Mouse (Mus musculus) layer of hippocampus, adult 18-20 months (tissue): ENCODE data around the gene Tmem150c. TPM values are rescaled to one million over a fixed set of nuclear protein-coding genes. Genes with fewer than 3 reads are reported as not detected.

Experiments
- DNase-seq, 2 experiments: peaks; one replicate each; pipeline ENCODE4 v3.0.0; 2022; ENCODE audit warnings: low spot score in 2 of 2
- long read RNA-seq: library from polyadenylated mRNA; stranded (forward); transcript quantifications from one replicate; pipeline ENCODE4 v2.0.0, GENCODE M21; 2021
- total RNA-seq, 2 experiments: library from RNA; stranded (reverse); gene quantifications; 2 replicates each; pipeline ENCODE4 v1.2.3; 2021

Gene Tmem150c
- total RNA-seq, result 10 to 100 TPM; 81.6 to 81.9 TPM
- long read RNA-seq, transcript Tmem150c-201 (8 exons, 3,084 nt), result major isoform, 10 of 54 reads
- long read RNA-seq, partial matches to known transcripts, result 3 of 54 reads
- long read RNA-seq, other reads (novel, unspliced or antisense), result 41 of 54 reads

DNA sequence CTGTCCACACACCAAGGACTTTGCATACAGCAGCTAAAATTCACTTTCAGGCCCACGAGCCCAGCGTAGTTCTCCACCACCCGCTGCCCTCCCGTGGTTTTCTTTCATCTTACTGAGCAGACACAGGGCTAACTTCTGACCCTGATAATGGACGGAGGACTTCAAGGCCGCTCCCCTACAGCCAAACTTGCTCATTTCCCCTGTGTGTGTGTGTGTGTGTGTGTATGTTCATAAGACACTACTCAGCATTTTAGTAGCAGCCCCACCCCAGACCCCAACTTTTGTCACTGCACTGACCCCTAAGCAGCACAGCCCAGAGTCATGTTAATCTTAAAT, at the start of gene Tmem150c:
Gene Tmem150c, minus strand, starts transcription at position 171 of the 336 bp plus-strand sequence.
- DNase-seq, result no peak

DNA sequence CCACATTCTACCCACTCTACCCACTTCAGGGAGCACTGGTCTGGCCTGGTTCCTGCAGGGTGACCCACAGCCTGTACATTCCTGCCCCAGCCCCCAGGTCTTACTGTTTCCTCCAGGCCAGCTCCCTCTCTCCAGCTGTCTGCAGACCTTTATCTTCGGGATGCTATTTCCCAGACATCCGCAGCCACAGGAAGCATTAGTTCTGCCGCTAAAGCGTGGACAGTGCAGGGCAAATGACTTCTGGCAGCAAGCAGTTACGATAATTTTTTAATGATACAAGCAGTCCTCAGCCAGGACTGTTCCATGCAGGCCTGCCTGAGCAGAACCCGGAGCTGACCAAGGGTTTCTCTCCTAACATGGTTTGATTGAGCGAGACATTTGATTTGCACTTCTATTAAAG, 49.5 kb upstream of the Tmem150c start:
- no peak for DNase-seq

DNA sequence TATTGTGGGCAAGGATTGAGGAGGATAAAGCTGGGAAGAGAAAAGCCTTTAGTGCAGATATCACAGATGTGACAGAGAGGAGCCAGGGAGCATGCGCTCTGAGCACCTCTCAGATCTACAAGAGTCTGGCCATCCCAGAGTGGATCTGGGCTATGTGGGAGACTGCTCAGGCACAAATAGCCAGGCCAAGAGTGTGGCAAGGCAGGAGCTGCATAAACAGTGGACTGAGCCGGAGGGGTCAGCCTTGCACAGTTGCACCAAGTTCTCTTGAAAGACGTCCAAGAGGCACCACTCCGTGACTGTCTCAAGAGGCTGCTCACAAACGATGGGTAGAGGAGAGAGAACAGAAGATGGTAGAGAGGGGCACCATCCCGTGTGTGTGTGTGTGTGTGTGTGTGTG, 47.1 kb upstream of the Tmem150c start:
- no peak for DNase-seq

DNA sequence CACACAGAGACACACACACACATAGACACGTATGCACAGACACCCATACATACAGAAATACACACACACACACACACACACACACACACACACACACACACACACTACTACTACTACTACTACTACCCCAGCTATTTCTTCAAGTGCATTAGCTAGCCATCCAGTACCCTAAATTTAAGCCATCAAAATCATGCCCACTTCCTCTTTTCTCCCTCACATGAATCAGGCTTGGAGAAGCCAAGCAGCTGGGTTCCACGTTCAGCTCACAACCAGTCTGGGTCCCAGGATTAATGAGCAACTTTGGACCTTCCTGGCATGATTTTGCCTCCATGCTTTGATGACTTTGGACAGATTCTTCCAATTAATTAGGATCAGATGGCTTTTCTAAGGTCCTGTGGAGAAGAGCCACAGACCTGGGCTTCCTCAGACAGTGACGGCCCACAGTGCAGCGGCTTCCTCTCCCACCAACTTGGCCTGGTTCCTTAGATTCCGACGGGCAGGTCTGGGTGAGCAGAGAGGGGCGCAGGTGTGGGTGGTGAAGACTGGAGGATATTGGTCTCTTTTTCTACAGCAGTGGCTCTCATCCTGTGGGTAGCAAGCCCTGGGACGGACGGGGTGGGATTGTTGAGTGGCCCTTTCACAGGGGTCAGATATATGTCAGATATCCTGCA, 46.0 kb upstream of the Tmem150c start:
- no peak for DNase-seq

DNA sequence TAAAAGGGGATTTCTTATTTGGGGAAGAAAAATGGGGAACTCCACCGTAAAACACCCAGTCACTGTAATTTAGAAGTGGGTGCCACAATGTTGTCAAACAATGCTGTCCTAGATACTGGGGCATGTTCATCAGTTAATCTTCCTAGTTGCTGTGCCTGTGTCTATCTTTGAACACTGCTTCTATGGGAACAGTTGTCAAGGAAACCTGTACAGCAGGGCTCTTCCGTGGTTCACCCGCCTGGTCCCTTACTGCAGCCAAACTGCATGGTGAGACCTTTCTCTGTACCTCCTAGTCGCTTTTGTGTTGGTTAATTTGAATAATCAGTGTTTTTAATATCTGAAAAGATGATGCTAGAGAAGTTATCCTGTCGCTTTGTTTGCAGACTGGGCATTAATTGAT, 41.2 kb upstream of the Tmem150c start:
- DNase-seq, result peak in 1 of 2 experiments; percentile 71

DNA sequence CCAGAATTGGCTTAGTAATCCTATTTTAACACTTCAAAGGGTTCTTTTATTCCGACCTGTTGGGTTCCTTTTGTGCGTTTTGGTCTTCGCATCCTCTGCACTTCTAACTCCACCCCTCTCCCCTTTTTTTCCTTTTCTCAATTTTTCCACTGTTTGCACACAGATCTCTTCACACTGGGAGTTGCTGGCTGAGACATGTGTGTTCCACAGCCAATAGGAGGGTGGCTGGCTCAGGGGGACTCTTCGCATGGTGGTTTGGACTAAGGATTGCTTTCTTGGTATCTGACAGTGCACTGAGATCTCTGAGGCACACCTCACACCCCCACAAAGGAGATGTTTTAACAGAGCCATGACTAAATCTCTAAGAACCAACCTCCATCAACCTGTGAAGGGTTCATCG, 40.7 kb upstream of the Tmem150c start:
- no peak for DNase-seq

DNA sequence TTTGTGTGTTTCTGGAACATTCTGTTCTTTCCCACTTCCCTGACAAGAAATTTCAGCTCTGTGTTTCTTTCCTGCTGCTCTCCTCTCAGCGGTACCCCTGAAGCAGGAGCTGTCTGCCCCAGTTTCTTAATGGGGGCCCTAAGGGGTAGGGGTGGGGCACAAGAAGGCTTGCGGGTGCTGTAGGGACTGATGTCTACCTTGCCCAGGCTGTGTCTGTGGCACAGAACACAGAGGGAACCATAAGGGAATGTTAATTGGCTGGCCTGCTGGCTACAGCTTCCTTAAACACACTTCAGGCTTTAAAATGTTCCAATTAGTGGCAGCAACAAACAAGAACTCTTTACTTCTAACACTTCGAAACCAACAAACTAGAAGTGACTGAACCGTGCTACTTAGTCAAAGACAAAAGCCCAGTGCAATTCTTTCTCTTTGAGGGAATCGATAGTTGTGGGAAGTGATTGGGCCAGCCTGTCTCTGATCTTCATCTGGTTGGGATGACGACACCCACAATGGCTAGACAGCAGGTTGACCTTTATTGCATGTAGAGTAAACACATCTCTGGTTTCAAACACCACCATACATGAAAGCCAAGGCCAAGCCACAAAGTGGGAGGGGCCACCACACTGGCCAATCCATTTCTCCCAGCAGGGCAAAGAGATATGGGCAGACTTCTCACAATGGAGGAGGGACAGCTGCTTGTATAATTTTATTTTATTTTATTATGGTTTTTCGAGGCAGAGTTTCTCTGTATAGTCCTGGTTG, 39.7 kb upstream of the Tmem150c start:
- DNase-seq, result no peak

DNA sequence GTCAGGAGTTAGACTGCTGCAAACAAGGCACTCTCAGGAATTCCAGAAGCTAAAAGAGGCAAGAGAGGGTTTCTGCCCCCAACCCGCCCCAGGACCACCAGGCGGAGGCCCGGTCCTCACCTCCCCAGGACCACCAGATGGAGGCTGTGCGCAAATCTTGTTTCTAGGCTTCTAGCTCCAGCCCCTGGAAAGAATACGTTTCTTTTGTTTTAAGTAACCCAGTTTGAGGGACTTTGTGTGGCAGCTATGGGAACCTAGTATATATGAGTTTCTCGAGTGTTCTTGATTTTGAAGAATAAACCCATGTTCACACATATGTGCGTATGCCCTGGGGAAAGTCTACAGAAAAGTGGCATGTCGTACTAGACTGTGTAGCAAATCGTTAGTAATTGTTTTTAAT, 37.9 kb upstream of the Tmem150c start:
- DNase-seq, result no peak

DNA sequence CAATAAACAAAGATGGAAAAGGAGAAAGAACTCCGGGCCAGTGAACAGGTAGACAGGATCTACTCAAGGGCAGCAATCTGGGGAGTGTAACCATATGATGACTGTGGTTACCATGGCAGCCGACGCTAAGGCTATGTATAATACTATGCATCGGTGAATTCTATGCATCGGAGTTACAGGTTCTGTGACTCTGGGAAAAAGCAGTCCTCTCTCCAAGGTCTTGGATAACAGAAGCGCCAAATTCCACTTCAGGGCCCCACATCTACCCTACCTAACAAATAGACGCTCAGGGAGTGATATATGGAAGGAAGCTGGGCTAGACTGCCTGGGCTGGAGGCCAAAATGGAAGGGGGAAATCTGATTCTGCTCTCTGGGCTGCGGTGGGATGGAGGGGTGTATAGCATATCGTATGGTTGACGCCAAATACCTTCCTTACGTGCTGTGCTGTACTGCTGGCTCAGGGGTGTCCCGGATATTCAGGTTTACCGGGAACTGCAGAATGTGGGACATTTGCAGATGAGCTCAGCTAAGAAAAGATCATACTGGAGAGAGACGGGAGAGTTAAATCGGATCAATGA, 37.3 kb upstream of the Tmem150c start:
- DNase-seq, result no peak

DNA sequence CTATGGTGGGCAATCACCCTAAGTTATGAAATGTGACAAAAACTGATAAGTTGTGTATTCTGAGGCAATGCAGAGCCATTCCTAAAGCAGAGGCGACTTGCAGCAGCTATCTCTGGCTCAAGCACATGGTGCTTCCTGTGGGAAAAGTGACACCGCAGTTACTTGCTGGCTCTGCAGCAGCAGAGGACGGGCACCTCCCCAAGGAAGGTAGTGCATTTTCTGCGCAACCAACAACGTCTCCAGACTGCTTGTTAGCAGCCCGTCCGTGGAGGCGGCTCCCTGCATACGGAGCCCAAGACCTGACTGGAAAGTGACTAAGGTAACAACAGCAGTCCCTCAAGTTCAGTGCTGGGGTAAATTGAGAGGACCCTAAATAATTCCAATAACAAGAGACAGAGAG, 36.8 kb upstream of the Tmem150c start:
- DNase-seq, result no peak

DNA sequence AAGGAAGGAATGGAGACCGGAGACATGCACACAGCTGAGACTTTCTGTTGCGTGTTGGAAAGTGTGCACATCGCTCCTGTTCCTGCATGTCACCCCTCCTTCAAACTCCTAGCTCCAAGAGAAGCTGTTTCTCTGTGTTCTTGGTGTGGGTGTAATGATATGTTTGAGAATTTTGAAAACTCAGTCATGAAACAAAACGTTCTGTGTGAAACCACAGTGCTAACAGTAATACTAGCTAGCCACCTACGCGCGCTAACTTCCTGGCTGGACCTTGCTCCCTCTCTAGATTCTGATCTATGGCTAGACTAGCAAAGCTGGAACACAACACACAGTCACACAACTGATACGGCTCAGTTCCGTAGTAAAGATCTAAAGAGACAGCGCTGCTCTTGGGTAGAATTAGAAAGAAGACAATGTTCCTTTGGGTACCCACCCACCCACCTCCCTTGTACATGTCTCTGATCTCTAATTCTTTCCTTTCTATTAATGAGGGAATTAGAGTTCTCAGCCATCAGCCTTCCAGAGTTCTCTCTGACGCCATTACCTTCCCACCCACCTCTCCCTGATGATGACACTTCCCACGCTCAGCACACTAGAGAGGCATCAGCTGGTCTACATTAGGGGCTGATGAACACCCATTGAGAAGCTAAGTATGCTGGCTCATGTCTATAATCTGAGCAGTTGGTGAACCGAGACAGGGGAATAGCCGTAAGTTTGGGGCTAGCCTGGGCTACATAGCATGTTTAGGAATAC, 32.0 kb upstream of the Tmem150c start:
- peak in 1 of 2 experiments; percentile 77 for DNase-seq

DNA sequence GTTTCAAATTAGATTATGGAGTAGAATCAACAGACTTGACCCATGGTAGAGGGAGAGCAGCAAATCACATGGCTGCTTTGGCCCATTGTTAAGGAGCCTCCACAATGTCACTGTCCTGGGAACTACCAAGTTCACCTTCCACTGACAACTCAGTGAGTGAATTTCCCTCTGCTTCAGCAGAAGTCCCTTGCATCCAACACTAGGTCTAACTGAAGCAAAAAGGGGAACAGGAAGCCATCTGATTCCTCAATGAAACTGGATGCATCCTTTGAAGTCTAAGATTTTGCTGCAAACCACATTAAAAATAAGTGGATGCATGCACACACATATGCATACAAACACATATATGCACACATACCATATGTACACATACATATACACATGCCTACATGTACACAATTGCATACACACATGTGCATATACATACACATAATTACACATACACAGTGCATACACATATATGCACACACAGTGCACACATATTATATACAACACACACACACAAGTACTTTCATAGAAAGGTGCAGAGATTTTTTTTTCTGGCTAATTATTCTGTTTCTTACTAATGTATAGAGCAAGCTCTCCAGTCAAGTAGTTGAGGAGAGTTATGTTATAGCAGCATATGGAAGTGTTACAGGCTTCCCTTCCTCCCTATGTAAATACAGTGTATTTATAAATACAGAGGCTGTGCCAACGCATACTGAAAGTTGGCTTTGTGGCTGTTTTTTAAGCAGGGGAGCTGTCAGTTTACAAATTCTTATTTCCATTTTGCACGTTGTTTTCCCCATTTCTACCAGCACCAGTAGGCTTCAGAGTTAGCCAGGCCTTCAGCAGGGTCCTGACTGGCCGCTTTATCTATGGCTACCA, 27.7 kb upstream of the Tmem150c start:
- no peak for DNase-seq

DNA sequence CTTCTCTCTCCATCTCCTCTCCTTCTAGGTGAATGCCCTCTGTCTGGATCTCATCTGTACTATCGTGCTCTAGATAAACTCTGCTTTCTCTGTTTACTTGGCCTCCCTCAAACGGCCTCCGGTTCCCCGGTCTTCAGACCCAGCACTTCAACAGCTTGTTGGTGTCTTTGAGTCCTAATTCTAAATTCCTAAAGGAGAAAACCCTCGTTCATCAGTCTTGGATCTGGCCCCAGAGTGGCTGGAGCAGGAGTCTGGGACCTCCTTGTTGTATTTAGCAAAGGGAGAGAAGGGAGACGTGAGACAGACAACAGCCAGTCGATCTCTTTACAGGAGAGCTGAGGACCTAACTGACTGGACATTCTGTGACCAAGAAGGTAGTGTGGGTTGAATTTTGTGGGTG, 27.0 kb upstream of the Tmem150c start:
- DNase-seq, result no peak

DNA sequence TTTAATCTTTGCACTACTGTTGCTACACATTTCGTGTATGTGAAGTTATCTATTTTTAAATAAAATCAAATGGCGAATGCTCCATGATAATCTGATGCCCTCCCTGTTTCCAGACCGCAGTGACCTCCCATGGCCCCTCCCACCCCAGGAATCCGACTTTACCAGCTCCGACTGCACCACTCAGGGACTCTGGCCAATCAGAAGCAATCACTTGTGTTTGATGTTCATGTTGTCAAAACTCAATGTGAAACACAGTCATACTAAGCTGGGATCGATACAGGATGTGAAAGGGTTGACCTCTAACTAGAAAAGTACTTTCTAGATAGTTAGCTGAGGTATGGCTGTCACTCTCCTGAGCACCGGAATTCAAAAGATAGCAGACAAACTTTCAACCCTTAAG, 26.3 kb upstream of the Tmem150c start:
- DNase-seq, result no peak

DNA sequence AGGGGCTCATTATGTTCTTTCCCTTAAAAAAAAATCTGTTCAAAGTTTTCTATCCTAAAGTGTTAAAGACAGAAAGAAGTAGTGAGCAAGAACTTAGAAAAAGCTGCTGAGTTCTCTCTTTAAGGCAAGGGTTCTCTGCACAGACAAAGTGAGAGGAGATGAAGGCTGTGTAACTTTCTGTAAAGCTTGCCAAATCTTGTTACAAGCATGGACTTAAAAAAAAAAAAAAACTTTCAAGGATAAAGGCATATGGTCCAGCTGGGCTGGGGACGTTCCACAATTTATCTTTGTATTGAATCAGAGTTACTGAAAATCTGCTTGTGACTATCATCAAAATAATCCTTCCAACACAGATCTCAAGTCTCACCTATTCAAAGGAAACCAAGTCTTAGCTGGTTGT, 21.4 kb upstream of the Tmem150c start:
- DNase-seq, result no peak

DNA sequence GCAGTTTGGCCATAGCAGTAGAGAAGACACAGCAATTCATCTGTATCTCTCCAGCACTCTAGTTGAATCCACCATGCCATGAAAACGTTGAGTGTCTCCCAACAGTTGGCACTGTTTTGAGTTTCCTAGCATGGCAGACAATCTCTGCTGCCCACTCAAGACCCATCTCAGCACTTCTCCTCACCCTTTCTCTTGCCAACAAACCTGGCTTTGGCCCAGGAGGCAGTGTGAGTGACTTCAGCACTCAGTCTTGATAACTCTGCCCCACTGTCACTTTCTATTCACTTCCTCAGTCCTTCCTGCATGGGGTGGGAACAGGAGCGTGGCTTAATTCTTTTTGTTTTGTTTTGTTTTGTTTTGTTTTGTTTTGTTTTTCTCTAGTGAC, 19.2 kb upstream of the Tmem150c start:
- no peak for DNase-seq

DNA sequence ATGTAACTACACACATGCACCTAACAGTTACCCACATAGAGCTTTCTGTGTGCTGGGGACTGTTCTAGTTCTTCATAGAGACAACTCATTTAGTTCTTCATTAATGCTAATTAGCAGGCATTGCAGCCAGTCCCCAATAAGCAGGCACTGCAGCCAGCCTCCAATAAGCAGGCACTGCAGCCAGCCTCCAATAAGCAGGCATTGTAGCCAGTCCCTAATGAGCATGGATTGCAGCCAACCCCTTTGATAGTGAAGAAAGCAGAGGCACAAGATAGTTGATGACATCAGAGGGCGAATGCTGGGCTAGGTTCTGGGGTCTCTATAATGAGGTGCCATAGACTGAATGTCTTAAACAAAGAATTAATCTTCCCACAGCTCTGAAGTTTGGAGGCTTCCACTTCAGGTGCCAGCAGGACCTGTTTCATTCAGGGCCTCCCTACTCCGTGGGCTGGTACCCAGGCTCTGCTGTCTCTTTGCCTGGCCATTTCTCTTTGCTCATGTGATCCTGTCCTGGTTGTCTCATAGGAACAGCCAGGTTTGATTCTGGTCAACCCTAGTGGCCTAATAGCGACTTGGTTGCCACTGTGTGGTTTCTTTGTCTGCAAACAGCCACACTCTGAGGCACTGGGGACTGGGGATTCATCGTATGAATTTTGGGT, 18.6 kb upstream of the Tmem150c start:
- peak; percentile 46 to 73 for DNase-seq

DNA sequence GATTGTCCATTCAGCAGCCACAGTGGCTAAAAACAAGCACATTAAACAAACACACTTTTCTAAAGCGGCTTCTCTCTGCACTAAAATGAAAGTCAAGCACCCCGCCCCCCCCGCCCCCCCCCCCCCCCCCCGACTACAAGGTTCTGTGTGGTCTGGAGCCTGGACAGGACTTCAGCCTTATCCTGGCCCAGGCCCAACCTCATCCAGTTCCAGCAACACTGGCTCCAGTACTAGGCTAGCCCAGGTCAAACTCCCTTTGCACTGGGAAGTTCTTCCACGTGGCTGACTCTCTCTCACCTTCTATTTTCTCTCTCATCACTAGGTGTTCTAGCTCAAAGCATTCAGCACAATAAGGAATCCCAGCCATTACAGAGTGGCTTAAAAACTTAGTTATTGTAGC, 17.9 kb upstream of the Tmem150c start:
- DNase-seq, result no peak

DNA sequence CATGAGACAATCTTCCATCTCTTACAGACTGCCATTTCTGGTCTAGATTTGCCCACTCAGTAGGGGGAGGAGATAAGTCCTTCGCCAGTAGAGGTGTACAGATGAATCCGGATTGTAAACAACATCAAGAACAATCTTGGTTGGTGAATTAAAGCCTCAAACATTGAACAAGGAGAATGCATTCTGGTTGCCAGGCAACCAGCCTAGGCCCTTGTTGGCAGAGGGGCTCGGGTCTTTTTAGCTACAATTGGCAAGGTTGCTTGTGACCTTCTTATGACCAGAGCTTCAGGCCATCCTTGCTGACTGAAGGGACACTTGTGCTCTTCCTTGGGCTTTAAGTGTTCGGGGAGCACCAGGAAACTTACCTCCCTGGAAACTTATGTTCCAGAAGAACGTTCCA, 16.5 kb upstream of the Tmem150c start:
- DNase-seq, result no peak

DNA sequence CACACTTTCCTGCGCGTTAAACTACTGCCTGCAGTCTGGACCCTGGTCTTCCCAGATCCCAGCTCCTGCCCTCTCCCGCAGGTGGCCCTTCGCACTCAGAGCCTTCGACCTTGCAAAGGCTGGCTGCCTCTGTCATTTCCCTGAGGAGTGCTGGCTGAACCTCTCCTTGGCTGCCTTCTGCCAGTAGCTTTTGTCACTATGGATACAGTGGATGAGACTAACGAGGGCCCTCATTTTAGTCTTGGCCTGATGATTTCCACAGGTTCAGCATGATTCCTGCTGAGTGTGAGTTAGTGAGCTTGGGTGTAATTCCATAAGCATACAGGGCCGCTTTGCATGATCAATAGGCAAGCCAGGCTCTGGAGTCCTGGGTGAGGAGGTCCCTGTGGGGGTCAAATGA, 16.0 kb upstream of the Tmem150c start:
- no peak for DNase-seq
